Mouse (Mus musculus) kidney, adult 2 months (tissue): ENCODE data around the gene Commd6.

Source experiments
- CTCF ChIP-seq: fragments of 200-500 bp; conservative IDR thresholded peaks from 2 replicates; pipeline ENCODE4 v1.5.1; 2011; ENCODE audit warnings: low read depth, mild to moderate bottlenecking, control low read depth, low read length, moderate library complexity, mixed read lengths; ENCODE audit not compliant: insufficient read depth, insufficient read length
- POLR2A ChIP-seq: fragments of 200-500 bp; IDR thresholded peaks from one replicate; pipeline ENCODE4 v1.6.1; 2011; ENCODE audit warnings: low read depth, low read length, control low read depth

- no peak for TF ChIP-seq CTCF
- no peak for TF ChIP-seq POLR2A
These were observed 4.5 kb upstream of the Commd6 start for GRCm38 (mm10) chr14:101644948-101645347.
